Mouse (Mus musculus) cerebellum, adult 9-11 months (tissue): ENCODE data around the gene Rad54l2.

ENCODE experiments used
- DNase-seq: peaks from one replicate; pipeline ENCODE4 v3.0.0; 2022

Gene Rad54l2

DNA sequence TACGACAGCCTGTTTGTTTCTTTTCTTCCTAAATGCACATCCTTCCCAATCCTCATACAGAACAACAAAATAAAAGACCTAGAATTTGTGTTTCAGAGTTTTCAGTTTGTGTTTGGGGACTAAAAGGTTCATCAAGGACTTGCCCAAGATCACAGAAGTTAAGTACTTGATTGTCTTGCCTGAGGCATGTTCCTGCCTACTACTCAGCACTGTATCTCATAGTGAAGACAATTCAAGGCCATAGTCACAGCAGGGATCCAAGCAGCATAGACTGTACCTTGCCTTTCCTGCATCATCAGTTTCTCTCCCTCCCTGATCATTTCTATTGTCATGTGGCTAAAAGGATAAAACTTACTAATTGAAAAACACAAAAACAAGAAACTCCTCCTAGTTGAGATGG lies 49.0 kb downstream of the Rad54l2 start:
- no peak for DNase-seq

DNA sequence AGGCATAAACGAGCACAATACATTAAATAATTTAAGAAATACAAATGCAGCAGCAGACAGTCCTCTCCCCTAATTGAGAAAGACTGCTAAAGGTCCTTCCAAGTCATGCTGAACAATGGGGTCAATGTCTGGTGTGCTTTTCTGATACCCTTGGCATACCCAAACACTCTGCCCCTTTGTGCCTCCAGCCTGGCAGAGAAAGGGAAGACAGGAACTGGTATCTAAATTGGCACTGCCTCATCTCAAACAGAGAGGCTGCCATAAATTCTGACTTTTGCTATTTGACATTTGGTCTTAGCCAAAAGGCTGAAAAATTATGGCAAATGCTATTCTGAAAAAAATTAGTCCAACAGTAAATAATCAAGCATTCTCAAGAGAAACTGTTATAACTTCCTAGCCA lies 49.9 kb downstream of the Rad54l2 start:
- DNase-seq, result no peak

DNA sequence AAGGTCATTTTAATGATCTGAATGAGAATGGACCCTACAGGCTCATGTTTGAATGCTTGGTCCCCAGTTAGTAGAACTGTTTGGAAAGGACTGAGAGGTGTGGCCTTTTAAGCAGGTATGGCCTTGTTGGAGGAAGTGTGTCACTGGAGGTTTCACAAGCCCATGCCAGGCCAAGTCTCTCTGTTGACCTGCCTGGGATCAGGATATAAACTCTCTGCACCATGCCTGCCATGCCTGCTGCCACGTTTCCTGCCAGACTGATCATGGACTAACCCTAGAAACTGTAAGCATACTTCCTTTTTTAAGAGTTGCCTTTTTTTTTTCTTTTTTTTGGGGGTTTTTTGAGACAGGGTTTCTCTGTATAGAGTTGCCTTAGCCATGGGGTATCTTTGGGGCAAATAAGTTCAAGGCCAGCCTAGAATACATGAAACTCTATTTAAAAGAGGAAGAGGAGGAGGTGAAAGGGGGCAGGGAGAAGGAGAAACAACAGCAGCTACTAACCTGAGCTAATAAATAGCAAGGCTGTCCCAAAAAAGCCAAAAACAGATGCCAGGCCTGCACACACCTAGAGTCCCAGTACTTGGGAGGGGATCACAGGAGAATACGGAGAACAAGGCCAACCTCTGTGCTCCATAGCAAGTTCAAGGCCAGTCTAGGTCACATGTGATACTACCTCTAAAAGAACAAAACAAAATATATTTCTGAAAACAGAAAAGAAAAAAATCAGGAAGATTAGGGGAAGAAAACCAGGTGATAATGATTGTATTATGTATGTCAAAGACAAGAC lies 50.6 kb downstream of the Rad54l2 start:
- DNase-seq, result no peak

DNA sequence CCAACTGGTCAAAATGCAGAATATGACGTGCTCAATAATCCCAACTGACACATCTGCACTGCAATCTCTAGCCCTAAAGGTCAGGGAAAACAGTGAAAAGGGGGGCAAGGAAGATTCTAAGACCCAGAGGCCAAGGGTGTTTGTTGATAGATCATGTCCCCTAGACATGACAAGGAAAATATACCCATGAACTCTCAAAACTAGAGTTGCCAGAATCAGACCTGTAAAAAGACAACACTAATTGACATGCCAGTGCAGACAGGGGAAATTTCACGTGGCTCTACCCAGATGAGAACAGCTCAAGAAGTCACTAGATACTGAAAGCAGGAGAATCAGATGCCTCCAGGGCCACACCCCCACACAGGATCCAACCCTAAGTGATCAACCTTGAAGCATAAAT lies 55.3 kb downstream of the Rad54l2 start:
- DNase-seq, result no peak

DNA sequence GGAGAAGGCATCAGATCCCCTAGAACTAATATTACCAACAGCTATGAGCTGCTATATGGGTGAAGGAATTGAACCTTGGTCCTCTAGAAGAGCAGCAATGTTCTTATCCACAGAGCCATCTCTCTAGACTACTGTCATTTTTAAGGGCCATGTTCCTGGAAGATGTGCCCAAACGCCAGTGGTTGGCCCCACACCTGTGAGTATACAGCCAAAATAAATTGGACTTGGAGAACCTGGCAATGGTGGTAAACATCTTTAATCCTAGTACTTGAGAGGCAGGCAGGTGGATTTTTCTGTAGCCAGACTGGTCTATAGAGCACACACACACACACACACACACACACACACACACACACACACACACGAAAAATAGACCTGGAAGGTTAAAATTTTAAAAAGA lies 59.6 kb downstream of the Rad54l2 start:
- no peak for DNase-seq

DNA sequence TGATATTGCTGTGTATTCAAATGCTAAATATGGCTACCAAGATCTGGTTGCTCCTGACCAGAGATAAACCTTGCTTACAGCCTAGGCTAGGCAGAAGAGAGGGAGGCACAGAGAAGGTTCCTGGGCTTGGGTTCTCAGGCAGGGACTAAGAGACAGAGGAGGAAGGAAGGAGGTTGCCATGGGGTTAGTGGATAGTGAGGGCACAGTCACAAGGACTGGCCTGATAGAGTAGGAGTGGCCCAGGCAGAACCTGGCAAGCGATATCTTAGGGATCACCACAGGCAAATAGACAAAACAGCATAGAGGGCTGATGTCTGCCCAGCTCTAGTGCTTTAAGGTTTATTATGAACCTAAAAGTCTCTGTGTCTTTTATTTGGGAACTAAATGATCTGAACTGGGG lies 62.1 kb downstream of the Rad54l2 start:
- no peak for DNase-seq

DNA sequence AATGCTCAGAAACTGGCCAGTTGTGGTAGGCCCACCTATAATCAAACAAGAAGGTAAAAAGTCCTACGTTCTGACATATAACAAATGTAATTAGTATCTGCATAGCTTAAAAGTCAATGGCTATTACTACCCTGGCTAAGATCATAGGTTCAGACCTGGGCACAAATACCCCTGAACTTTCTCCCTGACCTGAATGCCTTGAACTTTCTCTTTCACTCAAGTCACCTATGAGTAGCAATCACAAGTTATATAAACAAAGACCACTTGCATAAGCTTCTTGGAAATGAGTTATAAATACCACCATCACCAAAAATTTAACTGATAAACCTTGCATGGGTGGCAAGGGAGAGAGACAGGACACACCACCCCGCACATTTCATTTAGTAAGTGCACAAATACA lies 63.6 kb downstream of the Rad54l2 start:
- no peak for DNase-seq

DNA sequence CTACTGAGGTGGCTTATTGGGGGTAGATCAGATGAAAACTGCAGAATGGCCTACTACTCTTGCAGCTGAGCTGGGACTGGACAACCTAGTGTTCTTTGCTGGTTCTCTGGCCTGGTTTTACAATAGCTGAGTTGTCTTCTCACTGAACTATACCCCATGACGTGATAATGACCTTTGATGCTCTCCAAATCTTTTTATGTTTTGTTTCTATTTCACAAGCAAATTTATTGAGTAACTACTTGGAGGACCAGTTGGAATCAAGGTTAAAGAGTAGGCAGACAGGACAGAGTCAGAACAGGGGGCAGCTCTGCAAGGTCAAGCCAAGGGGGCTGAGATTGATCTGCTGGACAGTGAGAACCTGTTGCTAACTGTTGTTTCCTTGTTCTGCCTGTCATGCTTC lies 64.1 kb downstream of the Rad54l2 start:
- DNase-seq, result no peak

DNA sequence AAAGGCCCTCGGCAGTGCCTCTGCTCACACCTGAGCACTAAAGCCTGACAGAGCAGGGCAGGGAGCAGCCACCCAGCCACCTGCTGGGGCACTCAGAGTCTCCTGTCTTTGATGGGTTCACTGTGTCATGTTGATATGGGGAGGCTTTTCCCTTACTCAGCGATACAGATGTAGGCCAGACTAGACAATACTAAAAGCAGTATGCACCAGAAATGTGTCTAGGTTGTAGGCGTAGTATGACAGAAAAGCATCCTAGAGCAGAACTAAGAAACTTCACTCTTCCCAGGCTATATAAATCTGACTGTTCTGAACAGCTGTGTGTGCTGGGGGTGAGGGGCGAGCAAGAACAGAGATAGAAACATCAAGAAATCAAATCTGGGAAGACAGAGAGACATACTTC lies 72.3 kb downstream of the Rad54l2 start:
- no peak for DNase-seq

DNA sequence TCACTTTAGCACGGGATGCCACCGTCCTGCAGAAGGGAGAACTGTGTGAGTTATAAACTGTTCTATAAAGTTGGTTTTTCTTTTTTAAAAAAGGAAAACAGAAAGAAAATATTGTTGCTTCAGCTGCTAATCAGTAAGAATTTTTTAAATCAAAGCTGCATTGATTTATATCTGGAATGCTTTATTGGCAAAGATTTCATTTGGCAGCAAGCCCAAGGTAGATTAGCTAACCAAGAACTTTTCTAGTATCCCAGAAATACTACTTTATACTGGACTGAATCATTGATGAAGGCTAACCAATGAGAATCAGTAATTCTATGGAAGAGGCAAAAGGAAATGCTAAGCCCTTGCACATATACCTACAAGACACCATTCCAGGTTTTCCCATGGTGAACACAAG lies 72.8 kb downstream of the Rad54l2 start:
- DNase-seq, result no peak

DNA sequence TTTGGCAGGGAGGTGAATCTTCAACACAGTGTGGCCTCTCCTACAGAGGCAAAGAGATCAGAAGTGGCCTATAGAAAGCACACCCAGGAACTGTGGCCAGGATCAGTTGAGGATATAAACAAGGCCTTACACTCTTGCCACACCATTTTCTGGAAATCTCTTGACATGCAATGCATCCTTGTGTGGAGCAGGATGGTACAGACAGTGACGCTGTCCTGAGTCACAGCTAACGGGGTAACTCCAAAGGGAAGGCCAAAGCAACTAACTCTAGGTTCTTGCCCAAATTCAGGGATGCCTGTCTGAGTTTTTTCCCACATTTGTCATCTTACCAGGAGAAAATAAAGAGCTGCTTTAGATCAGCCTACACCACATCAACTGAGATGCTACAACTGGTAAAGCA lies 76.5 kb downstream of the Rad54l2 start:
- no peak for DNase-seq

DNA sequence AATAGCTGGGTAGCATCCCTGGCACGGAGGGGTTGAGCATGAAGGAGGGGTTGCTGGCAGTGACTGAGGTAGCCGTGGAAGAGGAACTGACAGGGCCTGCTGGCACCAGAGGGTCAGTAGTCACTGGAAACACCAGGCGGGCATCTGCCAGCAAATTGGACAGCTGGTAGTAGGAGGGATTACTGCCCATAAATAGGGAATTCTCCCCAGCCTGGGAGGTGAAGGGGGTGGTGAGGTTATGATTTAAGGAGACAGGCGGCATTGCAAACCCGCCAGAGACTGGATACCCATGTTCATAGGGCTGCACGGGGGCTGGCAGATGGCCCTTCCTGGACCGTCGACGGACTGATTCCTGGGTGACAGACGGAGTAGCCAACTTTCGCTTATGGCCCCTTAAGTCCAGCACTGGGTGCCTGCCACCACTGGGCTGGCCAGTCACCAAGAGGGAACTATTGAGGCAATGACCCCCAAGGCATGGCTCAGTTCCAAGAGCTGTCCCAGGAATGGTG lies 96.0 kb downstream of the Rad54l2 start:
- DNase-seq, result no peak

DNA sequence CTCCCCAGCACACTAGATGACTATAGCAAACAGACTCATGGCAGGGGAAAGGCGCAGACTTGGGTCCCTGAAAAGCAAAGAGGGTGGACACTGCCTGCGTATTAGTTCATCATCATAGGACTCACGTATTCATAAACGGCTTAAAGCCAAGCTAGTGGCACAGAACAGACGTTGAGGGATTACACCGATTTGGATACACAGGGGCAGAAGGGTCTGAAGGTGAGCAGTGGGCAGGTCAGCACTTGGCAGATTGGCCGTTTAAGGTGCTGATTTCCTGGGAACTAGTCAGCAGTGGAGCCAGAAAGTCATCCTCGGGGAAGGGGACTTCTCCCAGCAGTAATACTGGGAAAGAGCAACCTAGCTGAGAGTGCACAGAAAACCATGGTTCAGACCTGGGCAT lies 100.2 kb downstream of the Rad54l2 start:
- no peak for DNase-seq

DNA sequence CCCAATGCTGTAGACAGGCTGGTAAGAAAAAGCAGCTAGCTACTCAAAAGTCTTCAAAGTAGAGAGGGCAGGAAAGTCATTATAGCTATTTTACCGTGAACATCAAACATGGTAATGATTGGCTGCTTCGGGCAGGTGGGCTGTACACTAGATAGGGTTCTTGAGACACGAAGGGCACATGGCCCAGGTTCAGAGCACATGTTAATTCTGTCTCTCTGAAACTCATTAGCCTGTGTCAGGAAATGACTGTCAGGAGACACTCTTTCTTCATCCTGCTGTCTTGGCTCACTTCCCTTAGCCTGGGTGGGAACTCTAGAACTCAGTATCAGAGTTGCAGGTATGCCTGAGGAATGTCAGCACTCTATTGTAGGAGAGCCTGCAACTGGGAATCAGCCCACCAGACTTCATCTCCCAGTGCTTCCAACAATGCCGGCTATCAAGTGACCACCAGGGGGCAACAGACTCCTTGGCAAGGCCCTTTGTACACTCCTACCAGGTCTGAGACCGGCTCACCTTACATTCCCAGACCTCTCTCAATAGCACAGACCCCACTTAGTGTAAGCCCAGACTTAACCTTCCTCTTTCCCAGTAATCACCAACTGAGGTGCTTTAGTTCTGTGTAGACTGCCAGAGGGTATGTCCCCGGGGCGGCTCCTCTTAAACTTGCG lies 101.9 kb downstream of the Rad54l2 start:
- peak; percentile 76 for DNase-seq

DNA sequence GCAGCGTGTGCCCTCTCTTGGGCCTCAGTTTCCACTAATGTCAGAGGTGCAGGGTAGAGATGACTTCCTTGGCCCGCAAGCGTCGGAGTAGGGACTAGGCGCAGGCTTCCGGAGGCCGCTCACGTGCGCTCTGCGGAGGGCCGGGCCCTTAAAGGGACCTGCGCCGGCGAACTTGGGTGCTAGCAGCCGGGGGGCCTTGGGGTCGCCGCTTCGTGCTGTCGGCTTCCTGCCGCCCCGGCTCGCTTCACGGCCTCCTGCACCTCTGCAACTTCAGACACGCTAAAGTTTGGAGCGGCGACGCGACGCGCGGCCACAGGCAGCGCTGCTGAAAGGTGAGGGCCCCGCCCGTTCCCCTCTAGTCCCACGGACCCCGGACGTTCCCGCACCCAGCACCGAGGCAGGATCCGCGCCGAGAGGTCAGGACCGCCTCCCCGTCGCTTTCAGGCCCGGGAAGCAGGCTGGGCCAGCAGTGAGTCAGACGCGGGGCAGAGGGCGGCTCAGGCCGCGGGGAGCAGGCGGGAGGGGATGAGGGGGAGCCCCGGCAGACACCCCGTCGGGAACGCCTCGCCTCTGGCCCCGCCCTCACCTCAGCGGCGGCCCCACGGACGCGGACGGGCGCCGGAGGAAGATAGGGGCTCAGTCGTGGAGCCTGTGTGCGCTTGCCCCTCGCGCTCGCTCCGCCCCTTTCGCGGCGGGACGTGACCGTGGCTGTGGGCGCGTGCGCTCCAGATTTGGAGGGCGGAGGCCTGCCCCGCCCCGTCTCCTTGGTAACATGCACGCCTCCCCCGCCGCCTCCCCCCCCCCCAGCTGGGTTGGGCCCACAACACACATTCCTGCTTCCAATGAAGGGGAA lies 103.5 kb downstream of the Rad54l2 start, which contains the start of gene Tex264:
Tex264 (minus strand) TSS at position 679 of the 853 bp plus-strand sequence.
- peak; percentile 90 for DNase-seq

DNA sequence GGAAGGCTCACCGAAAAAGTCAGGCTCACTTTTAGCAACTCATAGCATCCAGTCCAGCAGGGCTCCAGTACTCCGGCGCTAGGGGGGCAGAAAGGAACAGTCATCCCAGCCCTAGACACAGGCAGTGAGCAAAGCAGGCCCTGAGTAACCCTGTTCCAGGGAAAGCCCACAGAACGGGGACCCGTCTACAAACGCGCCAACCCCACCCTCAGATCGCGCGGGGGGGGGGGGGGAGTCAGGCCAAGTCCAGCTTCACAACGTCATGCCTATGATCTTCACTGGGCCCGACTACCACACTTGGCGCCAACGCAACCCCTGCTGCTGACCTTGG lies 104.1 kb downstream of the Rad54l2 start:
- DNase-seq, result no peak

DNA sequence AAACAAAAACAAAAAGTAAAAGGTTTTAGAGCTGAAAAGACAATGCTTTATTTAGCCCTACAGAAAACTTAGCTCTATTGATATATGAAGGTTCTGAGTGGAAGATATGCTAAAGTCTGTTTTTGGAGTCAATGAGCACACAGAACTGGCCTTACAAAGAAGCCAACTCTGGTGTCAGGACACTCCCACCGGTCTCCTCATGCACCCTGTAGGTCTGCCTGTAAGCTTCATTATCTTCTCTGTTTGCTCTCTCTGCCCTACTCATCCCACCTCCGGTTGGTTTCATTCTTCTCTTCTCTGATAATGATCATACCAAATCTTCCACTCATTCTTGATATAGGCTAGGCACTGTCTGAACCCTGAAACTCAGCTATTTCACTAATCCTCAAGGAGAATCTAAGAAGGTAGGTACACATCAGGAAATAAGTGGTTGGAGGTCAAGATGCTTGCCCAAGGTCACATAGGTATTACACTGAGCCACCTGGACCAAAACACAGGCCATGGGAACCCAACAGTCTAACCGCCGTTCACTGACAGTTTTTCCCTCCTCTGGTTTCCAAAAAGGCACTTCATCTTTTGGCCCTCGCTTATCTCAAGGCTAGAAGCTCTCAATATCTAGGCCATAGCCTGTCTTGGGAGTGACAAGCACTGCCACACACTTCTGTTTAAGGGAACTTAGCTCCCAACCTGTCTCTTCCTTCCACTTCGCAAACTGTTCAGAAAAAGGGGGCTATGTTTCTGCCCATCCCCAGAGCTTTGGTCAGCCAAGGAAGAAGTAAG lies 104.7 kb downstream of the Rad54l2 start:
- DNase-seq, result no peak

DNA sequence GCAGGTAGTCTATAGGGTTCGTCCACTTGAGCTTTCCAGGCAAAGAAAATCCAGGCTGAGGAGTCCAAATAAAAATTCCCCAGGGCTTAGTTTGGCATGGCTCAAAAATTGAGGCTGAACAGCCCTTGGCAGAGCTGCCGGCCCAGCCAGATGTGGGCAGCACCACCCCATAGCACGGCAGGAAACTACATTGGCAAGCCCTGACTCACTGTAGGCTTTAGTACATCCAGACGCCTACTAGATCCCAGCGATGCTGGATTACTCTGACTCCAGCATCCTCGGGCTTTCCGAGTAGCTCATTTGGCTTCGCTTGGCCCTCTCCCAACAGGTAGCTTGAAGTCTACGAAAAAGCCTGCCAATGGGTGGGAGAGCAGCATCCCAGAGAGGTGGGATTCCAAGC lies 108.0 kb downstream of the Rad54l2 start:
- no peak for DNase-seq

DNA sequence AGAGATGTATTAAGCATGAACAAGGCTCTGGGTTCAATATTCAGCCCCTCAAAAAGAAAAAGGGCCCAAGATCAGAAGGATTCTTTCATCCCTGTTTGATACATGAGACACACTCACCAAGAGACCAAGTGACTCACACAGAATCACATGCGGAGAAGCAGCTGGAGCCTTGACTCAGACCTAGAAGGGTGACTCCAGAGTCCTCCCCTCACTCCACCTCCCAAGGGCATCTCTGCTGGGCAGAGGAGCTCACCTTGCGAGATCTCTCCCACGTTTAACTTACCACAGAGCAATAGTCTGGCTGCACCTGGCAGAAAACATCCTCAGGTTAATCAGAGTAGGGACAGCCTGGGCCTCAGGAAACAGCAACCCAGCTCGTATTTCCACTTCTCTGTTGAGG lies 110.8 kb downstream of the Rad54l2 start:
- DNase-seq, result no peak

DNA sequence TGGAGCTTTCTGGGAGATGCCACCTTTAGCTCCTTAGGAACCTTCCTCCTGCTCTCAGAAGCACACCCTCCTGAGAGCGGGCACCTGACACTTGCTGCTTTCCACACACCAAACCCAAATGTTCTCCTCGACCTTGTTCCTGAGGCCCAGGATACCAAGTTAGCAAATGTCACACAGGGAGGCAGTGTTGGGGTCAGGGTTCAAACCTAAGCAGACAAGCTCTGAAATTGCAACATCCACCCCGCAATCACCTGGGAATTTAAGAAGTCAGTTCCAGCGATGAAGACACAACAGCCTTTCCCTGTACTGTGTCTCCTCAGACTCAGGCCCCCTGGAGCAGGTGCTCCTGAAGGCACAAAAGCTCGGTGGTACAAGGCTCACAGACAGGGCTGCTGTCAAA lies 111.3 kb downstream of the Rad54l2 start:
- DNase-seq, result no peak

DNA sequence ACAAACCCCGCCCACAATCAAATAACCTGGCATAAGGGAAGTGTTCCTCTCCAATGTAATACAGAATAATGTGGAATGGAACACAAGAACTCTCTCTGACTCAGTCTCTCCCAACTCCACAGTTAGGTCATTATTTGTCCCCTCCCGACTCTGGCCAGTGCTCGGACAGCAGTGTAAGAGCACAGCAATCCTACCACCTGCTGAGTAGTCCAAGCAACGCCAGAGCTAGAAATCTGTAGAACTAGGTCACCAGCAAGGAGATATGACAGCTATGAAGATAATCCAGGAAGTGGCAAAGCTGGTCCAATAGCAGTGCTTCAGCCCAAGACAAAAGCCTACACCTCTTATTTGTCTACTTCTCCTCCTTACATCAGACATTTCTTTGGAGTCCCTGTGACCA lies 112.4 kb downstream of the Rad54l2 start:
- DNase-seq, result no peak

DNA sequence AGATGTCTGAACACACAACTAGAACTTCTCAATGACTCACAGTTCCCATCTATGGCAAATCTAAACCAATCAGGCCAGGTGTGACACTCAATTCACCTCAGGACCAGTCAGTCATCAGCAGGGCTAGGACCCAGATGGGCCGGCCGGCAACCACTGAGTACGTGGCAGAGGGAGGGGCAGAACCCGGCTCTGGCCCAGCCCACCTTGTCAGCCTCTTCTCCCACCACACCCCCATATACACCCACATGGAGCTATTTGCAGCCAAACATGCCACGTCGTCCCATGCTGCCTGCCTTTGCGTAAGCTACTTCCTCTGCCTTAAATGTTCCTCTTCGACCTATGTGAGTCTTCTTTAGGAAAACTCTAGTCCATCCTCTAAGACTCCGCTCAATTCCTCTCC lies 113.0 kb downstream of the Rad54l2 start:
- DNase-seq, result no peak

DNA sequence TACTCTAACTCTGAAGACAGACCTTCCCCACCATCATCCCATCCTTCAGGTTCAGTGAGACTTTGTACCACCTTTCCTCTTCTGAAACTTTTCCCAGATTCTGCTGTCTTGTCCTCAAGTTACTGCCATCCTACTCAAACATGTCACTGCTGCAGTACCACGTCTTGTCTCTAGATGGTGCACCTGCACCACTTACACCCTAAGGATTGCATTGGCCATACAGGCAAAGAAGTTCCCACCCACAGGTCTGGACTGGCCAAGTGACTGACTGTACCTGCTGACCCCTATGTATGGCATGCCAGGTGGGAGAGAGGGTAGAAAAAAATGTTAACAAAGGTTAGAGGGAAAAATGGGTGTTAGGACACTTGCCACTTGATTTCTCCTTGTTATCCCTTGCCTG lies 113.5 kb downstream of the Rad54l2 start:
- DNase-seq, result peak; percentile 79
